Mouse (Mus musculus) monocyte, adult 5-6 weeks (primary cell): ENCODE results near the gene Gsg1l. TPM values are rescaled to one million over a fixed set of nuclear protein-coding genes. Genes with fewer than 3 reads are reported as not detected.
A peak's percentile ranks its signal among the peaks of the same experiment; 100 is the strongest.

Experiments
- ATAC-seq: fragments of 153-309, 156-312 bp; replicated peaks from 2 replicates; pipeline ENCODE4 v1.8.0; 2017; ENCODE audit warnings: mild to moderate bottlenecking; ENCODE audit not compliant: low TSS enrichment, insufficient number of reproducible peaks, severe bottlenecking, poor library complexity, low FRiP score
- total RNA-seq: library from RNA; stranded (forward); fragments of 200-1000, 200-491, 200-594 nt; gene quantifications from 3 replicates; pipeline ENCODE4 v1.2.3, GENCODE M21; 2017

Gsg1l gene
- total RNA-seq = not detected in 3 replicates

GRCm38 (mm10) chr7:126082286-126082741 lies at the start of gene Gsg1l:
Gene Gsg1l (minus strand): TSS chr7:126082411.
- no peak for ATAC-seq

- no peak for ATAC-seq
Observed at GRCm38 (mm10) chr7:126127673-126128072, 45.5 kb upstream of the Gsg1l start.

GRCm38 (mm10) chr7:126126502-126126901 lies 44.3 kb upstream of the Gsg1l start:
- ATAC-seq = no peak

GRCm38 (mm10) chr7:126121533-126121932 lies 39.3 kb upstream of the Gsg1l start:
- ATAC-seq = no peak

- ATAC-seq = no peak
Observed at GRCm38 (mm10) chr7:126119819-126120218, 37.6 kb upstream of the Gsg1l start.

- no peak for ATAC-seq
Observed at GRCm38 (mm10) chr7:126113263-126113662, 31.1 kb upstream of the Gsg1l start.

- no peak for ATAC-seq
Observed at GRCm38 (mm10) chr7:126111230-126111629, 29.0 kb upstream of the Gsg1l start.

GRCm38 (mm10) chr7:126109898-126110297 lies 27.7 kb upstream of the Gsg1l start:
- ATAC-seq = no peak

- ATAC-seq = no peak
Observed at GRCm38 (mm10) chr7:126100440-126100839, 18.2 kb upstream of the Gsg1l start.

- ATAC-seq = no peak
Observed at GRCm38 (mm10) chr7:126099835-126100234, 17.6 kb upstream of the Gsg1l start.

GRCm38 (mm10) chr7:126099163-126099775 lies 17.1 kb upstream of the Gsg1l start:
- ATAC-seq = no peak

- no peak for ATAC-seq
Observed at GRCm38 (mm10) chr7:126097219-126097915, 15.2 kb upstream of the Gsg1l start.

GRCm38 (mm10) chr7:126096596-126096995 lies 14.4 kb upstream of the Gsg1l start:
- no peak for ATAC-seq

- no peak for ATAC-seq
Observed at GRCm38 (mm10) chr7:126094738-126095137, 12.5 kb upstream of the Gsg1l start.

GRCm38 (mm10) chr7:126093162-126093561 lies 11.0 kb upstream of the Gsg1l start:
- ATAC-seq = no peak

- 0 out of 2 replicates have a peak, but pooled peaks have one; percentile 44 for ATAC-seq
Observed at GRCm38 (mm10) chr7:126089782-126090181, 7.6 kb upstream of the Gsg1l start.

GRCm38 (mm10) chr7:126088155-126088554 lies 5.9 kb upstream of the Gsg1l start:
- ATAC-seq = no peak

GRCm38 (mm10) chr7:126087602-126088001 lies 5.4 kb upstream of the Gsg1l start:
- ATAC-seq = no peak

- no peak for ATAC-seq
Observed at GRCm38 (mm10) chr7:126086321-126086741, 4.1 kb upstream of the Gsg1l start.

- no peak for ATAC-seq
Observed at GRCm38 (mm10) chr7:126085154-126085553, 2.9 kb upstream of the Gsg1l start.
